Mouse (Mus musculus): ENCODE measurements at regions not wholly inside any gene's neighbourhood (a gene's known extent, or its start where the extent isn't known, plus 50 kb on each side); places are given as distances from the start of the nearest gene placed in this dataset.

GRCm38 (mm10) chr14:36499323-36499722 is 404.6 kb downstream of the 4930474N05Rik start:
- H3K9me3 ChIP-seq (ENCODE audit: control insufficient read depth, low read length): no peaks in the 10 kb centered on the region
- H3K36me3 ChIP-seq (ENCODE audit: control insufficient read depth, insufficient read depth, low read length): no peaks in the 10 kb centered on the region
- H3K4me3 ChIP-seq (ENCODE audit: low read length): no peak overlapping the region
- 85% methylated on average over 2 of the region's 2 CpGs for whole genome bisulfite sequencing
- ATAC-seq: no peak
- no peak overlapping the region for H3K27ac ChIP-seq (ENCODE audit: low read depth, low read length)
- H3K27me3 ChIP-seq (replicated peaks; ENCODE audit: control insufficient read depth, insufficient read depth, low read length): no peaks in the 10 kb centered on the region
- H3K4me2 ChIP-seq (ENCODE audit: low read length): no peak overlapping the region
- H3K4me1 ChIP-seq (ENCODE audit: control insufficient read depth, insufficient read depth, low read depth, low read length): no peaks in the 10 kb centered on the region
- H3K9ac ChIP-seq (ENCODE audit: low read depth, low read length): no peak overlapping the region

GRCm38 (mm10) chr14:36485499-36485898 is 390.8 kb downstream of the 4930474N05Rik start:
- no peaks in the 10 kb centered on the region for H3K27me3 ChIP-seq (replicated peaks; ENCODE audit: control insufficient read depth, insufficient read depth, low read length)
- no peak overlapping the region for H3K4me3 ChIP-seq (ENCODE audit: low read length)
- no peaks in the 10 kb centered on the region for H3K4me1 ChIP-seq (ENCODE audit: control insufficient read depth, insufficient read depth, low read depth, low read length)
- no peaks in the 10 kb centered on the region for H3K9me3 ChIP-seq (ENCODE audit: control insufficient read depth, low read length)
- no peak overlapping the region for H3K27ac ChIP-seq (ENCODE audit: low read depth, low read length)
- H3K36me3 ChIP-seq (ENCODE audit: control insufficient read depth, insufficient read depth, low read length): no peaks in the 10 kb centered on the region
- no peak overlapping the region for H3K9ac ChIP-seq (ENCODE audit: low read depth, low read length)
- ATAC-seq: no peak
- H3K4me2 ChIP-seq (ENCODE audit: low read length): no peak overlapping the region

- no peak overlapping the region for H3K9ac ChIP-seq (ENCODE audit: low read depth, low read length)
- no peaks in the 10 kb centered on the region for H3K27me3 ChIP-seq (replicated peaks; ENCODE audit: control insufficient read depth, insufficient read depth, low read length)
- no peak overlapping the region for H3K4me3 ChIP-seq (ENCODE audit: low read length)
- H3K27ac ChIP-seq (ENCODE audit: low read depth, low read length): no peak overlapping the region
- H3K4me2 ChIP-seq (ENCODE audit: low read length): no peak overlapping the region
- H3K4me1 ChIP-seq (ENCODE audit: control insufficient read depth, insufficient read depth, low read depth, low read length): no peaks in the 10 kb centered on the region
- WGBS: 46% methylated on average over 2 of the region's 2 CpGs
- no peak for ATAC-seq
- H3K9me3 ChIP-seq (ENCODE audit: control insufficient read depth, low read length): no peaks in the 10 kb centered on the region
- no peaks in the 10 kb centered on the region for H3K36me3 ChIP-seq (ENCODE audit: control insufficient read depth, insufficient read depth, low read length)
These were observed 376.9 kb downstream of the 4930474N05Rik start for GRCm38 (mm10) chr14:36471617-36472016.

- Histone ChIP-seq H3K4me1 (ENCODE audit: control insufficient read depth, insufficient read depth, low read depth, low read length) (no peaks in the 10 kb centered on the region), H3K4me2 (ENCODE audit: low read length) (no peak overlapping the region), H3K9me3 (ENCODE audit: control insufficient read depth, low read length) (no peaks in the 10 kb centered on the region), H3K27ac (ENCODE audit: low read depth, low read length) (no peak overlapping the region), H3K4me3 (ENCODE audit: low read length) (no peak overlapping the region), H3K36me3 (ENCODE audit: control insufficient read depth, insufficient read depth, low read length) (no peaks in the 10 kb centered on the region), H3K9ac (ENCODE audit: low read depth, low read length) (no peak overlapping the region), H3K27me3 (replicated peaks; ENCODE audit: control insufficient read depth, insufficient read depth, low read length) (no peaks in the 10 kb centered on the region)
- 74% methylated on average over 1 of the region's 1 CpGs for WGBS
- ATAC-seq: no peak
These were observed 375.6 kb downstream of the 4930474N05Rik start for GRCm38 (mm10) chr14:36470362-36470761.

GRCm38 (mm10) chr14:36453049-36453448 is 358.3 kb downstream of the 4930474N05Rik start:
- no peak overlapping the region for H3K4me3 ChIP-seq (ENCODE audit: low read length)
- no peaks in the 10 kb centered on the region for H3K4me1 ChIP-seq (ENCODE audit: control insufficient read depth, insufficient read depth, low read depth, low read length)
- H3K9me3 ChIP-seq (ENCODE audit: control insufficient read depth, low read length): no peaks in the 10 kb centered on the region
- no peak for ATAC-seq
- H3K9ac ChIP-seq (ENCODE audit: low read depth, low read length): no peak overlapping the region
- no peak overlapping the region for H3K27ac ChIP-seq (ENCODE audit: low read depth, low read length)
- WGBS: 83% methylated on average over 1 of the region's 1 CpGs
- no peaks in the 10 kb centered on the region for H3K36me3 ChIP-seq (ENCODE audit: control insufficient read depth, insufficient read depth, low read length)
- no peaks in the 10 kb centered on the region for H3K27me3 ChIP-seq (replicated peaks; ENCODE audit: control insufficient read depth, insufficient read depth, low read length)
- H3K4me2 ChIP-seq (ENCODE audit: low read length): no peak overlapping the region

- Histone ChIP-seq H3K36me3 (ENCODE audit: control insufficient read depth, insufficient read depth, low read length) (no peaks in the 10 kb centered on the region), H3K27me3 (replicated peaks; ENCODE audit: control insufficient read depth, insufficient read depth, low read length) (no peaks in the 10 kb centered on the region), H3K9ac (ENCODE audit: low read depth, low read length) (no peak overlapping the region), H3K9me3 (ENCODE audit: control insufficient read depth, low read length) (no peaks in the 10 kb centered on the region), H3K27ac (ENCODE audit: low read depth, low read length) (no peak overlapping the region), H3K4me3 (ENCODE audit: low read length) (no peak overlapping the region), H3K4me1 (ENCODE audit: control insufficient read depth, insufficient read depth, low read depth, low read length) (no peaks in the 10 kb centered on the region), H3K4me2 (ENCODE audit: low read length) (no peak overlapping the region)
- no peak for ATAC-seq
These were observed 355.4 kb downstream of the 4930474N05Rik start for GRCm38 (mm10) chr14:36450126-36450525.

DNA sequence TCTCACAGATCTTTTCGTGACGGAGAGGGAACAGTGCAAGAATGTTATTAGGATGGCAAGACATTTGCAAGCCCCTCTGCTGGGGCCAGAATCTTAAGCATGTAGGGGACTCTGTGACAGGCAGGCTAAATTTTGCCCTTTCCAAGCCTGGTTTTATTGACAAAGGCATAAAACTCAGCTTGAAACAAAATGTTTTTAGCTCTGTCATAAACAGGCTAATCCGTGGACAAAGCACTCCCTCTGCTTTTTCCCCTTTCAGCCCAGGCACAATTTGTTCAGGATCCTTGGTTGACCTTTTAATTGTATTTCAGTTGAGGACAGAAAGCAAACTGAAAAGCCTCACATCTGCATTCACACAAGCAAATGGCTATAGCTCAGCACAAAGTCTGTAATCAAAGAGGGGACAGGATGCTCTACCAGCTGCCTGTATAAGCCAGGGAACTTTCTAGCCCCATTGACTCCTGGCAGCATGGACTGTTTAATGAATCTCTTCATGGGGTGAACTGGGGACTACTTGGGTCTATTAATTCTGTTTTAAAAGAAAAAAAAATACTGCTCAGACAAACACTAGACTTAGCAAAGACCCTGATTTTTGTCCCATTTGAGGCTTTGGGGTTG is 320.0 kb downstream of the 4930474N05Rik start:
- H3K27ac ChIP-seq (ENCODE audit: low read depth, low read length): no peak overlapping the region
- H3K9me3 ChIP-seq (ENCODE audit: control insufficient read depth, low read length): no peaks in the 10 kb centered on the region
- no peaks in the 10 kb centered on the region for H3K27me3 ChIP-seq (replicated peaks; ENCODE audit: control insufficient read depth, insufficient read depth, low read length)
- no peak overlapping the region for H3K9ac ChIP-seq (ENCODE audit: low read depth, low read length)
- H3K4me2 ChIP-seq (ENCODE audit: low read length): no peak overlapping the region
- ATAC-seq: no peak
- H3K4me3 ChIP-seq (ENCODE audit: low read length): no peak overlapping the region
- WGBS: 32% methylated on average over 3 of the region's 3 CpGs
- no peaks in the 10 kb centered on the region for H3K36me3 ChIP-seq (ENCODE audit: control insufficient read depth, insufficient read depth, low read length)
- H3K4me1 ChIP-seq (ENCODE audit: control insufficient read depth, insufficient read depth, low read depth, low read length): no peaks in the 10 kb centered on the region

DNA sequence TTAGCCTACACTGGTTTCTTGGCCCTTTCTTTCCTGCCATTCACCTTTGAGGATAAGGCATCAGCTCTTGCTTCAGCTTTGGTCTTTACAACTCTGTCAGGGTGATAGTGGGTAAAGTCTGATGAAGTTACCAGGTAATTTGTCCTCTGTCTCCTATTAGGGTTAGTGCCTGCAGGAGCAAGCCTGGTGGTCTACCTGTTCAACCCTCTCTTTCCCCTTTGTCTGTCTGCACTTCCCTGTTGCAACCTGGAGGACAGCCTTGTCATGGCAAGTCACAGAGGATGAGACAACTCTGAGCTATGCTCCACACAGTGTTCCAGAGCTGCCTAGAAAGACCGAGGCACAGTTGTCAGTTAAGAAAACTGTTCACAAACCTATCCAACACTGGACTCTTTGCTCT is 319.5 kb downstream of the 4930474N05Rik start:
- WGBS: 96% methylated on average over 1 of the region's 1 CpGs

More for the DNA sequence above, 319.5 kb downstream of the 4930474N05Rik start:
- Histone ChIP-seq H3K4me2 (ENCODE audit: low read length) (no peak overlapping the region), H3K27ac (ENCODE audit: low read depth, low read length) (no peak overlapping the region), H3K27me3 (replicated peaks; ENCODE audit: control insufficient read depth, insufficient read depth, low read length) (no peaks in the 10 kb centered on the region), H3K36me3 (ENCODE audit: control insufficient read depth, insufficient read depth, low read length) (no peaks in the 10 kb centered on the region), H3K4me3 (ENCODE audit: low read length) (no peak overlapping the region), H3K9me3 (ENCODE audit: control insufficient read depth, low read length) (no peaks in the 10 kb centered on the region), H3K4me1 (ENCODE audit: control insufficient read depth, insufficient read depth, low read depth, low read length) (no peaks in the 10 kb centered on the region), H3K9ac (ENCODE audit: low read depth, low read length) (no peak overlapping the region)
- no peak for ATAC-seq

Data from hindbrain, embryonic 16.5 days (tissue).